Mouse (Mus musculus) cerebellum, adult 2 months (tissue): ENCODE measurements around the gene Amot. TPM values are rescaled to one million over a fixed set of nuclear protein-coding genes. Genes with fewer than 3 reads are reported as not detected.

Experiments
- DNase-seq, 2 experiments: peaks; one replicate each; pipeline ENCODE4 v3.0.0; 2021
- H3K27ac ChIP-seq: fragments of 200-500 bp; 2 replicates; pipeline ENCODE4 v1.5.1; 2012; ENCODE audit warnings: low read length, control low read depth, inconsistent platforms; ENCODE audit not compliant: insufficient read depth
- H3K27me3 ChIP-seq: fragments of 200-500 bp; 2 replicates; pipeline ENCODE4 v1.6.1; 2012; ENCODE audit warnings: inconsistent platforms, mild to moderate bottlenecking, low read length, moderate library complexity; ENCODE audit not compliant: control insufficient read depth, insufficient read depth
- H3K4me1 ChIP-seq: fragments of 200-500 bp; 2 replicates; pipeline ENCODE4 v1.6.1; 2011; ENCODE audit warnings: low read length; ENCODE audit not compliant: control insufficient read depth, insufficient read depth
- H3K4me3 ChIP-seq: fragments of 200-500 bp; replicated peaks from 2 replicates; pipeline ENCODE3; 2011; ENCODE audit warnings: mild to moderate bottlenecking, low read depth, low read length, control low read depth; ENCODE audit not compliant: insufficient read depth
- CTCF ChIP-seq: fragments of 200-500 bp; IDR thresholded peaks from 2 replicates; pipeline ENCODE4 v1.5.1; 2011; ENCODE audit warnings: low read depth, mild to moderate bottlenecking, control low read depth, low read length, moderate library complexity, borderline replicate concordance; ENCODE audit not compliant: insufficient read depth
- POLR2A ChIP-seq: fragments of 200-500 bp; IDR thresholded peaks from 2 replicates; pipeline ENCODE4 v1.6.1; 2011; ENCODE audit warnings: low read length, control low read depth, borderline replicate concordance; ENCODE audit not compliant: insufficient read depth
- WGBS: fragments of 180-500 bp; shearing (Covaris S2); methylation state at CpG from one replicate; pipeline ENCODE4 v1.1.7; 2018; 5-methylcytosine and 5-hydroxymethylcytosine counted together
- polyA plus RNA-seq: library from polyadenylated mRNA; depleted of rRNA; stranded (reverse); fragments of >200 nt; gene quantifications from 2 replicates; pipeline ENCODE4 v1.2.3, GENCODE M21; 2012; rRNA removed

The Amot gene
- polyA plus RNA-seq, 1 experiment = 17.5 TPM

DNA sequence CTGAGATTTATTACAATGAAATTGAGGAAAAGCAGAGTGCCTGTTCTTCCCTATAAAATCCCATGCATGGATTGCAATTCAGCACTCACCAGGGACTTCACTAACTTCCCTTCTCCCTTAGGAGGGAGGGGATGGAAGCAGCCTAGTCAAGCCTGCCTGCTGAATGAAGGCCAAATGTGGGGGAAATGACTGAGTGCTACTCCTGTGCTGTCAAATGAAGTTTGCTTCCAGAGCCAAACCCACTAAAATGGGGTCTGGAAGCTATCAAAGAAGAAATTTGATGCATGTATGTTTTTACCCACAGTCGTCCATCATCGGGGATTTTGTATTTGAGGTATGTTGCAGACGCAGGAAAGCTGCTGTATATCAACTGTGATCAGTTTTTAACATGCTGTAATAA is 103.1 kb downstream of the Amot start:
- no peak overlapping the region for H3K4me3 ChIP-seq
- WGBS = 67% methylated on average over 3 of the region's 3 CpGs
- H3K27ac ChIP-seq = no peak overlapping the region
- H3K4me1 ChIP-seq = no peaks in the 10 kb centered on the region
- H3K27me3 ChIP-seq = no peaks in the 10 kb centered on the region
- TF ChIP-seq CTCF = no peak
- TF ChIP-seq POLR2A = no peak
- no peak for DNase-seq

DNA sequence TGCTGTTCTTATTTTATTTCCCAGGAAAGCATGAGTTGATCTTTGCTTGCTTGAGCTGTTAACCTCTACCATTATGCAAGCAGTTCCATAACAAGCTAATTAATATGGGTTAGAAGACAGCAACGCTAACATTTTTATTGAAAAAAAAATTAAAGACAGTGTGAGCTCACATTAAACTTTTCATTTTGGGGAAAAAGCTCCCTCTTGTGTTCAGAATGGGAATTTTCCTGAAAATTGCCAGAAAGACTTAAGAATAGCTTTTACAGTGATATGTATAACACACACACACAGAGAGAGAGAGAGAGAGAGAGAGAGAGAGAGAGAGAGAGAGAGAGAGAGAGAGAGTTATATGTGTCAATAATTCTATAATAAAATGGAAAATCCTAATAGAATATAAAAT is 105.7 kb downstream of the Amot start:
- Histone ChIP-seq H3K4me3 (no peak overlapping the region), H3K4me1 (no peaks in the 10 kb centered on the region), H3K27ac (no peak overlapping the region), H3K27me3 (no peaks in the 10 kb centered on the region)
- whole genome bisulfite sequencing = 3% methylated on average over 1 of the region's 1 CpGs
- DNase-seq = peak in 1 of 2 experiments; percentile 0
- TF ChIP-seq POLR2A = no peak

Other genes with a start within 250 kb of the Amot start
- gene Lhfpl1, start 156.1 kb downstream of the Amot start, polyA plus RNA-seq = 0.32 and 0.62 TPM in 2 replicates